Mouse (Mus musculus): Measurements from ENCODE around the gene Hist1h2be. TPM values are rescaled to one million over a fixed set of nuclear protein-coding genes. Genes with fewer than 3 reads are reported as not detected.
"Not testable (repeated sequence)": the region's sequence is repeated elsewhere in the genome, so short reads cannot be mapped to it uniquely, and the experiment has no call there.

The Hist1h2be gene
- polyA plus RNA-seq, 1 experiment from 2014 or later: 2.3 TPM

- H3K9ac ChIP-seq (ENCODE audit: low read depth, low read length): 0 out of 2 replicates have a peak overlapping the region, but pooled peaks have one; percentile 22
- peak overlapping the region; percentile 96 for H3K27ac ChIP-seq (ENCODE audit: low read length)
- H3K4me2 ChIP-seq (ENCODE audit: low read depth, low read length): peak overlapping the region; percentile 66
- H3K9me3 ChIP-seq (ENCODE audit: control insufficient read depth, low read length): no peaks in the 10 kb centered on the region
- ATAC-seq: no peak
- peaks cover 18% of the 10 kb centered on the region for H3K4me1 ChIP-seq (ENCODE audit: control insufficient read depth, insufficient read depth, low read length)
- no peaks in the 10 kb centered on the region for H3K36me3 ChIP-seq (ENCODE audit: control insufficient read depth, insufficient read depth, low read length)
- no peaks in the 10 kb centered on the region for H3K27me3 ChIP-seq (replicated peaks; ENCODE audit: control insufficient read depth, insufficient read depth, low read length)
- peak overlapping the region; percentile 46; the same call in 1 of the 2 replicates for H3K4me3 ChIP-seq (ENCODE audit: low read length)
Observed at GRCm38 (mm10) chr13:23584331-23584730, 36.6 kb downstream of the Hist1h2be start.

DNA sequence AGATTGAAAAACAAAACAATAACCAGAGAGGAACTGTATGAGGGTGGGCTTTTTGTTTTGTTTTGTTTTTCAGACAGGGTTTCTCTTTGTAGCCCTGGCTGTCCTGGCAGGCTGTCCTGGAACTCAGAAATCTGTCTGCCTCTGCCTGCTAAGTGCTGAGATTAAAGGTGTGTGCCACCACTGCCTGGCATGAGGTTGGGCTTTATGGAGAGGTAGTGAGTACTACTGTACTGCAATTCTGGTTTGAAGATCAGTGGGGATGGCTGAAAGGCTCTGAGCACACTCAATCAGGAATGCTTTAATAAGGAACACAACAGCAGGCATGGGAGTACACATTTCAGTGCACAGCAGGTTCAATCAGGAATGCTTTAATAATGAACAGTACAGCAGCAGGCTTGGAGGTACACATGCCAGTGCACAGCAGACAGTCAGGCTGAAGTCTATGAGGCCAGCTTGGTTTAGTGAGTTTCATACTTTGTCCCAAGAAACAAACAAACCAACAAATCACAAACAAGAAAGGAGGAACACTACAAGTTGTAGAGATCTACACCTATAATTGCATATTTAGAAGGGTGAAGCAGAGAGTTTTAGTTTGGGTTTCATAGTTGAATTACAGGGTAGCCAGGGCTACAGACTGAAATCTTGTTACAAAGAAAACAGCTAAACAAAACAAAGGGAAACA is 37.4 kb downstream of the Hist1h2be start:
- Histone ChIP-seq H3K36me3 (ENCODE audit: control insufficient read depth, insufficient read depth, low read length) (no peaks in the 10 kb centered on the region), H3K9ac (ENCODE audit: low read depth, low read length) (no peak overlapping the region), H3K27ac (ENCODE audit: low read length) (peak overlapping the region; percentile 49), H3K4me2 (ENCODE audit: low read depth, low read length) (no peak overlapping the region), H3K4me3 (ENCODE audit: low read length) (no peak overlapping the region), H3K4me1 (ENCODE audit: control insufficient read depth, insufficient read depth, low read length) (peaks cover 18% of the 10 kb centered on the region), H3K27me3 (replicated peaks; ENCODE audit: control insufficient read depth, insufficient read depth, low read length) (no peaks in the 10 kb centered on the region), H3K9me3 (ENCODE audit: control insufficient read depth, low read length) (no peaks in the 10 kb centered on the region)
- ATAC-seq: no peak

- Histone ChIP-seq H3K9ac (ENCODE audit: low read depth, low read length) (peak overlapping the region; percentile 72), H3K4me3 (ENCODE audit: low read length) (peak overlapping the region; percentile 59), H3K4me2 (ENCODE audit: low read depth, low read length) (peak overlapping the region; percentile 89), H3K27me3 (replicated peaks; ENCODE audit: control insufficient read depth, insufficient read depth, low read length) (no peaks in the 10 kb centered on the region), H3K9me3 (ENCODE audit: control insufficient read depth, low read length) (no peaks in the 10 kb centered on the region), H3K4me1 (ENCODE audit: control insufficient read depth, insufficient read depth, low read length) (peaks cover 18% of the 10 kb centered on the region), H3K27ac (ENCODE audit: low read length) (peak overlapping the region; percentile 79), H3K36me3 (ENCODE audit: control insufficient read depth, insufficient read depth, low read length) (no peaks in the 10 kb centered on the region)
- 12% methylated on average over 6 of the region's 6 CpGs for WGBS
- ATAC-seq: no peak
Observed at GRCm38 (mm10) chr13:23582219-23583056, 38.5 kb downstream of the Hist1h2be start.

DNA sequence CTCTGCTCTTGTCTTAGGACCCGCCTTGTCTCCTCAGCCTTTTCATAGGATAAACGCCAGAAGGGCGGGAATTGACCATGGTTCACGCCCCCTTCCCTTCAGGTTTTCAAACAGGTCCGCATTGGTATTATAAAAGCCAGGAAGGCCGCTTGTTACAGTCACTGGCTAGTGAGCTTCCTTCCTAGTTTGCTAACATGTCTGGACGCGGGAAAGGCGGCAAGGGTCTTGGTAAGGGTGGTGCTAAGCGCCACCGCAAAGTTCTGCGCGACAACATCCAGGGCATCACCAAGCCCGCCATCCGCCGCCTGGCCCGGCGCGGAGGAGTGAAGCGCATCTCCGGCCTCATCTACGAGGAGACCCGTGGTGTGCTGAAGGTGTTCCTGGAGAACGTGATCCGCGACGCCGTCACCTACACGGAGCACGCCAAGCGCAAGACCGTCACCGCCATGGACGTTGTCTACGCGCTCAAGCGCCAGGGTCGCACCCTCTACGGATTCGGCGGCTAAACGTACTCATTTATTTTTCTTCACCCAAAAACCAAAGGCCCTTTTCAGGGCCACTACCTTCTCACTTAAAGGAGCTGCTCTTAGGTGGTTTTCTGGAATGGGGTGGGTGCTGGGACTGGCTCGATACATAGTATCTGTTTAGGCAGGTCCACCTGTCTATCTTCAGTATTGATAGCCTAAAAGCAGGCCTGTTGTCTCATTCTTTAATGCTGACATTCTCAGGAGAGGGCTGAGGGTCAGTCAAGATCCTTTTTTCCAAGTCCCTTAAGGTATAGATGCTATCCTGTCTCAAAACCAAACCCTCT is 39.3 kb downstream of the Hist1h2be start, which contains the start of gene Hist1h4d:
TSS of gene Hist1h4d (plus strand) at position 191 of the 811 bp plus-strand sequence.
- H3K9me3 ChIP-seq (ENCODE audit: control insufficient read depth, low read length): no peaks in the 10 kb centered on the region
- no peaks in the 10 kb centered on the region for H3K36me3 ChIP-seq (ENCODE audit: control insufficient read depth, insufficient read depth, low read length)
- H3K4me1 ChIP-seq (ENCODE audit: control insufficient read depth, insufficient read depth, low read length): peaks cover 21% of the 10 kb centered on the region
- peak within 1 kb of the TSS; percentile 72 for H3K9ac ChIP-seq (ENCODE audit: low read depth, low read length)
- H3K27ac ChIP-seq (ENCODE audit: low read length): peak within 1 kb of the TSS; percentile 79
- peak within 1 kb of the TSS; percentile 89 for H3K4me2 ChIP-seq (ENCODE audit: low read depth, low read length)
- no peaks in the 10 kb centered on the region for H3K27me3 ChIP-seq (replicated peaks; ENCODE audit: control insufficient read depth, insufficient read depth, low read length)
- peak within 1 kb of the TSS; percentile 59 for H3K4me3 ChIP-seq (ENCODE audit: low read length)
- peak; percentile 87 for ATAC-seq
- WGBS: under 1% methylated on average over 43 of the region's 43 CpGs

DNA sequence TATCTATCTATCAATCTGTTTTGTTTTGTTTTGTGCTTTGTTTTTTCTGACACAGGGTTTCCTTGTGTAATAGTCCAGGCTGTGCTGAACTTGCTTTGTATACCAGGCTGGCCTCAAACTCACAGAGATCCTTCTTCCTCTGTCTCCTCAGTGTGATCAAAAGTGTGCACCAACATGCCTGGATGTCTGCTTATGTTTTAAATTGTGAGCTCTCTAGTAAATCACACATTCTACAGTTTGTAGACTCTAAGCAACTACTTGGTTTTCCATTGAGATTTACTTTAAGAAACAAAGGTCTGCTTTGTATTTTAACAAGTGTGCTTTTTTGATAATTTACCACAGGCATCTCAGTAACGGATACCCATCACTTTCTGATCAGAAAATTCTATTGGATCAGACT is 43.1 kb downstream of the Hist1h2be start:
- H3K4me3 ChIP-seq (ENCODE audit: low read length): no peak overlapping the region
- no peaks in the 10 kb centered on the region for H3K27me3 ChIP-seq (replicated peaks; ENCODE audit: control insufficient read depth, insufficient read depth, low read length)
- peaks cover 12% of the 10 kb centered on the region; the same call in 1 of the 2 replicates for H3K4me1 ChIP-seq (ENCODE audit: control insufficient read depth, insufficient read depth, low read length)
- ATAC-seq: no peak
- 98% methylated on average over 1 of the region's 1 CpGs for WGBS
- H3K9ac ChIP-seq (ENCODE audit: low read depth, low read length): no peak overlapping the region
- no peak overlapping the region for H3K27ac ChIP-seq (ENCODE audit: low read length)
- no peak overlapping the region for H3K4me2 ChIP-seq (ENCODE audit: low read depth, low read length)
- no peaks in the 10 kb centered on the region for H3K36me3 ChIP-seq (ENCODE audit: control insufficient read depth, insufficient read depth, low read length)
- H3K9me3 ChIP-seq (ENCODE audit: control insufficient read depth, low read length): no peaks in the 10 kb centered on the region

DNA sequence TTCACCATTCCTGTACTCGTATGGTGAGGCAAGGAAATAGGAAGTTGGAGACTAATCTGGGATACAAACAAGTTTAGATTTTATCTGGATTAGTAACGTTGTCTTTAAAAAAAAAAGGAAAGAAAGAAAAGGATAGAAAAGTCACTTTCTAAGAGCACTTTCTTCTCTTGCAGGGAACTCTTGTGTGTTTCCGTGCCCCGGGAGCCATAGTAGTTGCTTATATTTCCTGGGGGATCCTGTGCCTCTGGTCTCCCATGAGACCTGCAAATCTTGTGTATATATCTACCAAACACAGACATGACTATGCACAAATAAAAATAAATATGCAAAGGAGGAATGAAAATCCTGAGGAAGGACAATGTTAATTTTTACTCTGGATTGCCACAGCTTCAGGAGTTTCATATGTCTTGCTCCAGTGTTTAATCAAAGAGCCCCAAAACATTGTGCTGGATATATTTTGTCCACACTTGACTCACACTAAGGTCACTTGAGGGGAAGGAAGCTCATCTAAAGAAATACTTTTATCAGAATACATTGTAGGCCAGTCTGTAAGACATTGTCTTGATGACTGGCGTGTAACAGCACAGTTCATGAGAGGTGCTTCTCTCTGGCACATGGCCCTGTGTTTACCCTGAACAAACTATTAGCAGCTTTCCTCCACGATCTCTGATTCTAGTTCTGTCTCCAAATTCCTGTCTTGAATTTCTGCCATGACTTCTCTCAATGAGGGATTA is 43.9 kb downstream of the Hist1h2be start:
- WGBS: 38% methylated on average over 6 of the region's 6 CpGs
- no peaks in the 10 kb centered on the region for H3K36me3 ChIP-seq (ENCODE audit: control insufficient read depth, insufficient read depth, low read length)

GRCm38 (mm10) chr13:23576351-23576881 is 44.5 kb downstream of the Hist1h2be start:
- 9% methylated on average over 7 of the region's 7 CpGs for WGBS
- Histone ChIP-seq H3K9ac (ENCODE audit: low read depth, low read length) (peak overlapping the region; percentile 71), H3K27me3 (replicated peaks; ENCODE audit: control insufficient read depth, insufficient read depth, low read length) (no peaks in the 10 kb centered on the region), H3K4me2 (ENCODE audit: low read depth, low read length) (peak overlapping the region; percentile 70), H3K4me1 (ENCODE audit: control insufficient read depth, insufficient read depth, low read length) (peaks cover 9% of the 10 kb centered on the region; the same call in 1 of the 2 replicates), H3K27ac (ENCODE audit: low read length) (peak overlapping the region; percentile 81), H3K36me3 (ENCODE audit: control insufficient read depth, insufficient read depth, low read length) (no peaks in the 10 kb centered on the region), H3K4me3 (ENCODE audit: low read length) (peak overlapping the region; percentile 52), H3K9me3 (ENCODE audit: control insufficient read depth, low read length) (no peaks in the 10 kb centered on the region)
- no peak for ATAC-seq

More for the DNA sequence above, 43.9 kb downstream of the Hist1h2be start:
- Histone ChIP-seq H3K27me3 (replicated peaks; ENCODE audit: control insufficient read depth, insufficient read depth, low read length) (no peaks in the 10 kb centered on the region), H3K4me1 (ENCODE audit: control insufficient read depth, insufficient read depth, low read length) (peaks cover 10% of the 10 kb centered on the region; the same call in 1 of the 2 replicates), H3K9me3 (ENCODE audit: control insufficient read depth, low read length) (no peaks in the 10 kb centered on the region), H3K4me3 (ENCODE audit: low read length) (peak overlapping the region; percentile 52), H3K27ac (ENCODE audit: low read length) (peak overlapping the region; percentile 81), H3K4me2 (ENCODE audit: low read depth, low read length) (peak overlapping the region; percentile 70), H3K9ac (ENCODE audit: low read depth, low read length) (peak overlapping the region; percentile 71)
- no peak for ATAC-seq

DNA sequence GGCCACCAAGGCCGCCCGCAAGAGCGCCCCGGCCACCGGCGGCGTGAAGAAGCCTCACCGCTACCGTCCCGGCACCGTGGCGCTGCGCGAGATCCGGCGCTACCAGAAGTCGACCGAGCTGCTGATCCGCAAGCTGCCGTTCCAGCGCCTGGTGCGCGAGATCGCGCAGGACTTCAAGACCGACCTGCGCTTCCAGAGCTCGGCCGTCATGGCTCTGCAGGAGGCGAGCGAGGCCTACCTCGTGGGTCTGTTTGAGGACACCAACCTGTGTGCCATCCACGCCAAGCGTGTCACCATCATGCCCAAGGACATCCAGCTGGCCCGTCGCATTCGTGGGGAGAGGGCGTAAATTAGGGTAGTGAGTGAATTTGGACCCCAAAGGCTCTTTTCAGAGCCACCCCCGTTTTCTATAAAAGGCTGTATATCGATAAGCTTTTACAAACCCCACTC is 45.0 kb downstream of the Hist1h2be start:
- WGBS: 0% methylated on average over 9 of the region's 40 CpGs
- H3K9ac ChIP-seq (ENCODE audit: low read depth, low read length): peak overlapping the region; percentile 71
- ATAC-seq: not testable (repeated sequence)

More for the DNA sequence above, 45.0 kb downstream of the Hist1h2be start:
- Histone ChIP-seq H3K27ac (ENCODE audit: low read length) (peak overlapping the region; percentile 81), H3K4me2 (ENCODE audit: low read depth, low read length) (peak overlapping the region; percentile 70), H3K4me3 (ENCODE audit: low read length) (peak overlapping the region; percentile 52)
- not testable (repeated sequence) for H3K36me3 ChIP-seq (ENCODE audit: control insufficient read depth, insufficient read depth, low read length); H3K27me3 ChIP-seq (replicated peaks; ENCODE audit: control insufficient read depth, insufficient read depth, low read length); H3K4me1 ChIP-seq (ENCODE audit: control insufficient read depth, insufficient read depth, low read length); H3K9me3 ChIP-seq (ENCODE audit: control insufficient read depth, low read length)

All from intestine, embryonic 16.5 days (tissue).